Mouse (Mus musculus) large intestine, adult 2 months (tissue): ENCODE measurements around the gene B4galt1. TPM values are rescaled to one million over a fixed set of nuclear protein-coding genes. Genes with fewer than 3 reads are reported as not detected.

Experiments used
- DNase-seq: peaks from one replicate; pipeline ENCODE4 v3.0.0-alpha.2; 2012; ENCODE audit warnings: low read depth, low spot score
- WGBS: fragments of 180-500 bp; shearing (Covaris S2); methylation state at CpG from one replicate; pipeline ENCODE4 v1.1.7; 2018; 5-methylcytosine and 5-hydroxymethylcytosine counted together
- polyA plus RNA-seq: library from polyadenylated mRNA; depleted of rRNA; stranded (reverse); fragments of >200 nt; gene quantifications from 2 replicates; pipeline ENCODE4 v1.2.3, GENCODE M21; 2012; rRNA removed

B4galt1 gene
- polyA plus RNA-seq: 55.4 and 71.0 TPM in 2 replicates

GRCm38 (mm10) chr4:40853565-40854386 lies at the start of gene B4galt1:
Gene B4galt1, minus strand, starts transcription at chr4:40854005.
- DNase-seq: peak; percentile 97

GRCm38 (mm10) chr4:40900612-40901011 lies 46.8 kb upstream of the B4galt1 start:
- 97% methylated on average over 4 of the region's 4 CpGs for WGBS
- DNase-seq: no peak

More at GRCm38 (mm10) chr4:40853565-40854386, at the start of gene B4galt1:
- WGBS: under 1% methylated on average over 83 of the region's 83 CpGs

- WGBS: 95% methylated on average over 3 of the region's 3 CpGs
- no peak for DNase-seq
These were observed 46.3 kb upstream of the B4galt1 start for GRCm38 (mm10) chr4:40900071-40900470.

- DNase-seq: no peak
- WGBS: 51% methylated on average over 2 of the region's 2 CpGs
These were observed 45.5 kb upstream of the B4galt1 start for GRCm38 (mm10) chr4:40899264-40899663.

- 90% methylated on average over 6 of the region's 6 CpGs for WGBS
- no peak for DNase-seq
These were observed 44.8 kb upstream of the B4galt1 start for GRCm38 (mm10) chr4:40898476-40899044.

- 96% methylated on average over 2 of the region's 2 CpGs for WGBS
- no peak for DNase-seq
These were observed 41.8 kb upstream of the B4galt1 start for GRCm38 (mm10) chr4:40895646-40896045.

- no peak for DNase-seq
- WGBS: 49% methylated on average over 3 of the region's 3 CpGs
These were observed 41.3 kb upstream of the B4galt1 start for GRCm38 (mm10) chr4:40895118-40895517.

- 77% methylated on average over 5 of the region's 5 CpGs for WGBS
- no peak for DNase-seq
These were observed 37.4 kb upstream of the B4galt1 start for GRCm38 (mm10) chr4:40891206-40891605.

GRCm38 (mm10) chr4:40889983-40890382 lies 36.2 kb upstream of the B4galt1 start:
- no peak for DNase-seq
- 85% methylated on average over 4 of the region's 4 CpGs for WGBS

- WGBS: 36% methylated on average over 3 of the region's 3 CpGs
- DNase-seq: no peak
These were observed 35.4 kb upstream of the B4galt1 start for GRCm38 (mm10) chr4:40889252-40889651.

- WGBS: 65% methylated on average over 11 of the region's 11 CpGs
- no peak for DNase-seq
These were observed 35.0 kb upstream of the B4galt1 start for GRCm38 (mm10) chr4:40888839-40889238.

- 74% methylated on average over 4 of the region's 4 CpGs for WGBS
These were observed 32.1 kb upstream of the B4galt1 start for GRCm38 (mm10) chr4:40885883-40886282.

GRCm38 (mm10) chr4:40885166-40885525 lies 31.3 kb upstream of the B4galt1 start:
- no peak for DNase-seq
- WGBS: 69% methylated on average over 2 of the region's 2 CpGs

More at GRCm38 (mm10) chr4:40885883-40886282, 32.1 kb upstream of the B4galt1 start:
- no peak for DNase-seq

GRCm38 (mm10) chr4:40884282-40885165 lies 30.7 kb upstream of the B4galt1 start:
- 54% methylated on average over 12 of the region's 12 CpGs for WGBS
- DNase-seq: no peak

- WGBS: 89% methylated on average over 10 of the region's 10 CpGs
- no peak for DNase-seq
These were observed 29.4 kb upstream of the B4galt1 start for GRCm38 (mm10) chr4:40883200-40883599.

GRCm38 (mm10) chr4:40877528-40877927 lies 23.7 kb upstream of the B4galt1 start:
- DNase-seq: no peak
- WGBS: 61% methylated on average over 5 of the region's 5 CpGs

- whole genome bisulfite sequencing: 5% methylated on average over 12 of the region's 12 CpGs
- DNase-seq: no peak
These were observed 23.1 kb upstream of the B4galt1 start for GRCm38 (mm10) chr4:40876814-40877371.

- no peak for DNase-seq
- 79% methylated on average over 20 of the region's 20 CpGs for WGBS
These were observed 22.0 kb upstream of the B4galt1 start for GRCm38 (mm10) chr4:40875842-40876241.

GRCm38 (mm10) chr4:40874794-40875552 lies 21.2 kb upstream of the B4galt1 start:
- 52% methylated on average over 5 of the region's 5 CpGs for WGBS
- DNase-seq: no peak
